Mouse (Mus musculus) right cerebral cortex, postnatal 36 days (tissue): ENCODE results near the gene Aff4.
"Not testable (repeated sequence)": the region's sequence is repeated elsewhere in the genome, so short reads cannot be mapped to it uniquely, and the experiment has no call there.

Source experiments
- DNase-seq, 2 experiments: peaks; one replicate each; pipeline ENCODE4 v3.0.0; 2022; ENCODE audit warnings: low spot score in 2 of 2, mixed read lengths in 1 of 2

Gene Aff4

DNA sequence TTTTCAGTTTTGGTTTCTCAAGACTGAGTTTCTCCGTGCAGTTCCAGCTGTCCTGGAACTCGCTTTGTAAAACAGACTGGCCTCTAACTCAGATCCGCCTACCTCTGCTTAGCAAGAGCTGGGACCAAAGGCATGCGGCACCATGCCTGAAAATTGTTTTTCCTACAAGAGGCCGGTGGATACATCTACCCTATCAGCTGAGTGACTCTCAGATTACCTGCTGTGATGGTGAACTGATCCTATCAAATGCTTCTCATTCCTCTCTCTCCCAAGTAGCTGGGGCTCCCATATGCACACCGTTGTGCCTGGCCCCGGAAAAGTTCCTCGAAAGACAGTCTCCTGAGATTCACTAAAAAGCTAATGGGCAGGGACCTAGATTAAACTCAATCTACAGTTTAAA is 12.9 kb upstream of the Aff4 start:
- no peak for DNase-seq

DNA sequence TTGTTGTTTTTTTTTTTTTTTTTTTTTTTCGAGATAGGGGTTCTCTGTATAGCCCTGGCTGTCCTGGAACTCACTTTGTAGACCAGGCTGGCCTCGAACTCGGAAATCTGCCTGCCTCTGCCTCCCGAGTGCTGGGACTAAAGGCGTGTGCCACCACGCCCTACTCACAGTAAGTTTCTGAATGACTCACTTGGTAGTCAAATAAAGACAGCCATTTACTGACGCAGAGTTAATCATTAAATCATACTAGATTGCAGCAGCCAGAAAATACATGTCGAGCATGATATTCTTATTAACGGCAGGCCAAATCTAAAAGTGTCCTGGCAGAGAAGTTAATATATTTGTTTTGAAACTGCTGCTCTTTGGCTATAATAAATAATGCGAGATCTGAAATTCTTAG is 9.6 kb upstream of the Aff4 start:
- DNase-seq, result not testable (repeated sequence)

DNA sequence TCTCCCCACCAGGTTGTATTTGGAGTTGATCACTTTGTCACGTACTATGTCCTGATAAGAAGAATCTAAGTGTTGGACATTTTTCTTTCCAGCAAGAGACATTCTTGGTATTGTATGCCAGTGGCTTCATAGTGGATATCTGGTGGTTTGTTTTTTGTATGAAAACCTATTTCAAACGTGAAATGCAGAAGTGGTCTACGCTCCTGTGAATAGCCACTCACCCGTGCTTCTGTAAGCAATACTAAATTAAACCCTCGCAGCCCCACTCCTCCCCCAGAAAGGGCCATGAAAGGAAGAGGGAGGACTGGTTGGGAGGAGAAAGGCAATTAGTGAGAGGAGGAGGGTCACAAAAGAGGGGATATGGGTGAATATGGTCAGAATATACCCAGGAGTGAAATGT is 7.9 kb upstream of the Aff4 start:
- DNase-seq, result no peak

DNA sequence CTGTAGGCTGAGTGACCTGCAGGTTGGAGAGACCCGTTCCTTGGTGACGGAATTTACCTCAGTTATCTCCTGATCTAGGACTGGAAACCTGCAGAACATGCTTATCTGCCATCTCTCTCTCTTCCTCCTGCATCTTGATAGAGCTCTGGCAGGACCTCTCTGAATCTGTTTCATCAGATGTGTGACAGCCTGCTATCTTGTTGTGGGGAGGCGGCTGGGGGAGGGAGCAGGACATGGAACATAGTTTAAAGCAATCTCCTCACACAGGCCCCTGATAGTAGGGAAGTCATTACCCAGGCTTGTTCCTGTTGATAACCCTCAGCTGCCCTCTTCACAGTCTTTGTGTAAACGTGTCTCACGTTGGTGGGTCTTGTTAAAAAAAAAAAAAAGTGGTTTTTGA is 5.3 kb upstream of the Aff4 start:
- DNase-seq, result no peak

DNA sequence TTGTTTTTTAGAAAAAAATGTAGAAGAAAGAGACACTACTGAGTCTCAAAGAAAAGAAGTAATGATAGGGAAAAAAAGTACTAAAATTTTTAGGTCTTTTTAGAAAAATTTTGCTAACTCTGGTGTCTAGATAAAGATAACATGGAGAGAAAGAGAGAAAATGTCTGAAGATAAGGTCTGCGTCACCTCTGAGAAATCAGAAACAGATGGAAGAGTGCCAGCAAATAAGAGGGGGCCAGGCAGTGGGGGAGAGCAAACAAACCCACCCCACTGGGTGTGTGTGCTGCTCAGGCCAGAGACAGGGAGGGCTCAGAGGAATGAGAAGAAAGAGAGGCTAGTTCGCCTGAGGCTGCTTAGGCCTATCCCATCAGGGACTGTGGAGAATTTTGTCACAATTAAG is 4.9 kb upstream of the Aff4 start:
- no peak for DNase-seq

DNA sequence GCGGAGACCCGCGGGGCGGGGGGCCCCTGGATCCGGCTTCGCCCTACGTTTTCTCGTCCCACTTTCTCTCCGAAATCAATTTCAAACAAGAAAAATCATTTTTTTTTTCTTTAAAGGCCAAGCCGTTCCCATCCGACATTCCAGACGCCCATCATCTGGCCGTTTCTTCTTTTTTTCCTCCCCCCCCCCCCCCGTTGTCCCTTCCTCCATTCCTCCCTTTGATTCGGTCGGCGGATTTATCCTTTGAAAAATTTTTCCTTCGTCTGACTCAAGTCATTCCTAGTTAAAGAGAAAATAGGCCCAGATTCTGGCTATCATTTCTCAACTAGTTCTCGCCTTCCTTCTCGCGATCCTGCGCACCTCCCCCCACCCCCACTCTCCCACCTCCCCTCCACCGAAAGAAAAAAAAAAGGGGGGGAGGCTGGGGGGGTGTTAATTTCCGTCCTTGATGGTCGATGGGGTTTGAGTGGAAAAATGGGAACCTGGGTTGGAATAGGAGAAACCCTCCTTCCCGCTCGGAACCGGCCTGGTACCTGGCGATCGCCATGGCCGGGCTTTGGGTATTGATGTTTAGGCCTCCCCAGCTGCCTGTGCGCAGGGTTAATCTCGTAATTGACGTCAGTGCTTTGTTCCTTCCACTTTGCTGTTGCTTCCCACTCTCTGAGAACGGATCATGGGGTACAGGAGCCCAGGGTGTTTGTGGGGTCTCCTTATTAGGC is 750 bp downstream of the Aff4 start:
- peak in 1 of 2 experiments; percentile 39 for DNase-seq

DNA sequence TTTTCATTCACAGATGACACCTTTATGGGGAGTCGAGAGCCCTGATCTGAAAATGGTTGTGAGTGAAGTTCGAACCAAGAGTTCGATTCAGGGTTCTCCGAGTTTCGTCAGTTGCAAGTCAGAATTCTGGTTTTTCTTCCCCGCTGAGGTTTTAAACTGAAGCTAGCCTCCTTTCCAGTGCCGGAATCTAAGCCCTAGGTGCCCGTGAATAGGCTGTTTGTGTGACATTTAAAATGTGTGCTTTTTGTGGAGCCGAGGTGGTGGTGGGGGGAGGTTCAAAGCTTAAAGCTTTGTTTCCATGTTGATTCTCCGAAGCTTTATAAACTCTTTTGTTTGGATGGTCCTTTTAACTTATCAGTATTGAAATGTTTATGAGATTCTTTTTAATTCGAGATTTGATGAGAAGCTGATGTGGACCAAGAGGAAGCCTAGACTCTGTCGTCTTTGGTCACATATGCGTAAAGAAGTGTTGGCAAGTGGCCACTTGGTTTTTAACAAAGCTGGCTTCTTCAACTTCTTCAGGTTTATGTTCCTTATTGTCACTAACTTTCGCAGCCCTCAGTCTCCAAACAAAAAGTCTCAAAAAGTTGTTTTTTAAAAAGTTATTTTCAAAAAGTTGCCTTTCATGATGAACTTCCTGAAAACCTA is 1.4 kb downstream of the Aff4 start:
- DNase-seq, result no peak

DNA sequence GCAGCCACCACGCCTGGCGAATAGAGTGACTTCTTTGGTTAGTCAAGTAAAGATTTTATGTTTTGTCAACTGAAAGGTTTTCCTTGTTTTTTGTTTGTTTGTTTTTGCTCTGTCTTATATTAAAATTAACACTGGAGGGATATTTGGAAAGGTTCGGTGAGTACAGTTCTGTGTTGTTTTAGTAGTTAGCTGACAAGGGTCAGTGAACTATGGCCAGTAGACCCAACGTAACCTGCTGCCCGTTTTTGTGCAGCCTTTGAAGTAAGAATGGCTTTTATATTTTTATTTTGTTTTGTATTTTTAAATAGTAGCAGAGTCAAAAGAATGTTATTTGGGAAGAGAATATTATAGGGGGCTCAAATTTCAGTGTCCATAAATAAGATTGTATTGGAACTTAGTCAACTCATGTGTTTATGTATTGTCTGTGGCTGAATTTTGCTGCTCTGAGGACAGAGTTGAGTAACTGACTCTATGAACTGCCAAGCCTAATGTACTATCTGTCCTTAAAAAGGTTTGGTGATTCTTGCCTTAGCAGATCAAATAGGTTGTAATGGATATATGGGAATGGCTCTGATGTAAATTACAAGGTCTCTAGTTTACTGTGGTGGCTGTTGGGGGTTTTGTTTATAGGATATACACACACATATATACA is 8.0 kb downstream of the Aff4 start:
- DNase-seq, result no peak

DNA sequence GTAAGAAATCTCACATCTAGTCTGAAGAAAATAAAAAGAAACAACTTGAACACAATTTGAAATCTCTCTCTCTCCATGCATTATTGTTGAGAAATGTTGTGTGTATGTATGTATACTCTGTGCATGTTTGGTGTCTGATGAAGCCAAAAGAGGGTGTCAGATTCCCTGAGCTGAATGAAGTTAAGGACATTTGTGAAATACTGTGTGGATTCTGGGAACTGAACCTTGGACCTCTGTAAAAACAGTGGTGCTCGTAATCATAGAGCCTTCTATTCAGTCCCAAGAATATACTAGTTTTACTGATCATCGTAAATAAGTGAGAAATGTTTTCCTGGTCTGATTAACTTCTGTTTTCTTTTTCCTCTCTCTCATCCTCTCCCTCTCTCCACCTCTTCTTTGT is 16.4 kb downstream of the Aff4 start:
- no peak for DNase-seq

DNA sequence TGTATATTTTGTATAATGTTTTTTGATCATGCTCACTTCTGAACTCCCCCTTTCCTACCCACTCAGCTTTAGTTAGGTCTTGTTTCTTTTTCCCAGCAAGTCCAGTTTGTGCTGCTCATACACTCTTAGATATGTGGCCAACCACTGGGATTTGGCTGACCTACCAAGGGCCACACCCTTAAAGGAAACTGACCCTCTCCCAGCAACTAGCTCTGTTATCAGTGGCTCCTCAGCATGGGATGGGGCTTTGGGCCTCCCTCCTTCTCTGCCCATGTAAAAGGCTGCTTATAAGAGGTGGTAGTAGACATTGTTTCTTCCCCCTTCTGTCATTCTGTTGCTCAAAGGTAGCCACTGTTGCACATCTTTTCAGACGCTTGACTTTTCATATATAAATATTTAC is 28.3 kb downstream of the Aff4 start:
- no peak for DNase-seq

DNA sequence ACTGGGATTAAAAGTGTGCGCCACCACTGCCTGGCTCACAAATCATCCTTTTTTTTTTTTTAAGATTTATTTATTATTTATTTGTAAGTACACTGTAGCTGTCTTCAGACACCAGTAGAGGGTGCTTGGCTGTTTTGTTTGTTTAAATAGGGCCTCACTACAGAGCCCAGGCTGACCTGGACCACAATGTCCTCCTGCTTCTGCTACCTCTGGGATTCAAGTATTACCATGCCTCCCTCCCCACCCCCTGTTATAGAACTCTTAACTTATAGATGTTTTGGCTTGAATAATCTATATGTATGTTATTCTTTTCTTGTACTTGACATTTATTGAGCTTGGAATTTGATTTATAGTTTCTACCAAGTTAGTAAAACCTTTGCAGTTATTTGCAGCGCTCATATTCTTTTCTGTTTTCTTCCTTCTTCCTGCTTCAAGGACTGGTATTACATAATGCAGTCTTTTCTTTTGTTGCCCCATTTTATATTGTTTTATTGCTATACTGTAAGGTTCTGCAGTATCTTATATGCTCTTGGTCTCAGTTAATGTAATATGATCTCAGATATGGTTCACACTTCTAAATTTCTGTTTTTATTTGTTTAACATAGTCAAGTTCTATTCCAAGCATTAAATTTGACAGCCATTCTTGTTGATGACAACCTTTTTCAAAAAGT is 33.3 kb downstream of the Aff4 start:
- DNase-seq, result no peak

DNA sequence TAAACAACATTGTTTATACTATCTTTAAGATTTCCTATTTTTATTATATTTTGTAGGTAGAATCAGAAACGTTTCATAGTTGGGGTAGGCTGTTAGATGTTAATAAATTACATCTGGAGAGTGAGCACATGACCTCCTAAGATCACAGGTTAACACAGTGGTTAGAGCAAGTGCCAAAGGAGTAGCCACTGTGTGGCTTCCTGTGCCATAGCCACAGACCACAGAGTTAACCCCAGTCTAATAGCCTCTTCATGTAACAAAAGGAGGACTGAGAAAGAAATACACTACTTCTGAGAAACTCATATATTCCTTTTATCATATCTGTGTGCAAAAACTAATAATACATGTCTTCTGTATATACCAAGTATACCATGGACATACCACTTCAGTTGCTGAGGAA is 43.2 kb downstream of the Aff4 start:
- DNase-seq, result no peak

DNA sequence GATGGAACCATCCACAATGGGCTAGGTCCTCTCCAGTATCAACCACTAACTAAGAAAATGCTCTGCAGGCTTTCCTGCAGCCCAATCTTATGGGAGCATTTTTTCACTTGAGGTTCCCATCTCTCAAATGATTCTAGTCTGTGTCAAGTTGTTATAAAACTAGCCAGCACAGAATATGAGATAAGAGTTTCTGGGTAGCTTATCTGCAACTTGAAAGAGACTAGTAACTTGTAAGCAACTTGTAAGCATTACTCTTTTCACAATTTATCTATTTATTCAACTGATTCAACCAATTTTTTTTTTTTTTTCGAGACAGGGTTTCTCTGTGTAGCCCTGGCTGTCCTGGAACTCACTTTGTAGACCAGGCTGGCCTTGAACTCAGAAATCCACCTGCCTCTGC is 53.0 kb downstream of the Aff4 start:
- DNase-seq, result no peak

DNA sequence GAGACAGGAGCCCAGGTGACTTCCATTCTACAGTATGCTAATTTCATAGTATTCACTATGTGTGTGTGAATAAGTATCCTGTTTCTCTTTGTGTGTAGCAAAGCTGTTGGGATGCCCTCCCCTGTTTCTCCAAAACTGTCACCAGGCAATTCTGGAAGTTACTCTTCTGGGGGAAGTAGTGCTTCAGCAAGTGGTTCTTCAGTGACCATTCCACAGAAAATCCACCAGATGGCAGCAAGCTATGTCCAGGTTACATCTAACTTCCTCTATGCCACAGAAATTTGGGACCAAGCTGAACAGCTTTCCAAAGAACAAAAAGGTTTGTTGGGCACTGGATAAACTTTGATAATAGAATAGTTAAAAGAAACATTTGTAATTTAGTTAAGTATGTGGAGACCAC is 61.1 kb downstream of the Aff4 start:
- no peak for DNase-seq

DNA sequence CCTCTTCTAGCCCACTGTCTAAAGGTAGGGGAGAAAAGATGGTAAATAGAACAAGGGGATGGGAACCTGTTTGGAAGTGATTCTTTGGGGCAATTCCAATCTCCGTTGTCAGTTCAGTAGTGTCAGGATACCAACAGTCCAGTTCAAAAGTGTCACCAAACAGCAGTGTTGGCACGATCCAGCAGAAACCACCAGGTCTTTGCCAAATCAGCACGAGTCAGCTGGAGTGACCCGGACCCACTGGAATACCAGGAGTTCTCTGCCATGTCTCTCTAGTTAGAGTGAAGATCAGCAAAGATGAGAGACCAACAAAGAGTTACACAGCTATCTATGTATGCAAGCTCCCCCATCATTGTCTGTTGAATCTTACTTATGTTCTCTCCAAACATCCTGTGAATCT is 63.2 kb downstream of the Aff4 start:
- no peak for DNase-seq

DNA sequence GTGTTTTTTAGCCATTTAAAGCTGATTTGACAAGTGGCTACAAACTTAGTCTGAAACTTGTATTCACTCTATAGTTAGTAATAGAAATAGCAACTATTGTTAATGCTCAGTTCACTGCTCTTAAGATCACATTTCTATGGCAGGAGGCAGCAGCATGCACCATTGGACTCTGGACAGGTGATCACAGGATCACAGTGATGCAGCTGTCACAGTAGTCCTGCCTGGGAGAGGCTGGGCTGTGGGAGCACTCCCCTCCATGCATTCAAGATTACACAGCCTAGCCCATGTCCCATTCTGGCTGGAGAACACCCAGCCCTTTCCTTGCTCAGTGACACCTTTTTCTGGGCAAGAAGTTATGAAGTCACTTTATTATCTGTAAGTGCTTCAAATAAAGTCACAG is 67.4 kb downstream of the Aff4 start:
- DNase-seq, result no peak

DNA sequence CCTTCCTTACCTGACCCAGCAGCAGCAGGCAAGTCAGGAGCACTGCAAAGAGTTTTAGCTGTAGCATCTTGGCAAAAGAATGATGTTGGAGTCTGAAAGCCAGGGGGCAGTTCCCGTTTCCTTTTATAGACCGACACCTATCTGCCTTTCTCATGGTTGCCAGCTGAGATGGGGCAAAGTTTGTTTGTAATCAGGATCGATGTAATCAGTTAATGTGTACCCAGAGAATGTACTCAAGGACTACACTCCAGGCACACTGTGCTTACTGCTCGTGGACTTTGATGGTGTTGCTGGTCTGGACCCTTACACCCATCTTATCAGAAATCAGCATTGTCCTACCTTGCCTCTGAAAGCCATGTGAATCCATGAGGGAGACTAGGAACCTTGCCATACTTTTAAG is 72.4 kb downstream of the Aff4 start, which contains the start of gene Leap2:
Gene Leap2, minus strand, starts transcription at position 135 of the 400 bp plus-strand sequence.
- DNase-seq, result no peak

DNA sequence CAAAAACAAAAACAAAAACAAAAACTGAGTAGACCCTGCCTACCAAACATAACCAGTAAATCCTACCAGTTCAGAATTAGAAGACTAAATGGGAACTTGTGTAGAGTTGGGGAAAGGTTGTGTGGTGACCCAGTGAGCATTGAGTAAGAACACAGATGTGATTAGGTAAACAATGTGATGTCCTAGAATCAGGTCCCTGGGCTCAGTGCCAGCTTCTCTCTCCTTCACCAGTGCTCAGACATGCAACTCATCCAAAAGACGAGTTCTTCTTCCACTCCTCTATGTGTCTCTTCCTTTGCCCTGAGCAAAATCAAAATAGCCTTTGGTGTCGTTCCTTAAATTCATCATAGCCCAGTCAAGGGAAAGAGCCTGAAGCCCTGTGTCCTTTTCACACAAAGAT is 74.2 kb downstream of the Aff4 start:
- DNase-seq, result no peak

DNA sequence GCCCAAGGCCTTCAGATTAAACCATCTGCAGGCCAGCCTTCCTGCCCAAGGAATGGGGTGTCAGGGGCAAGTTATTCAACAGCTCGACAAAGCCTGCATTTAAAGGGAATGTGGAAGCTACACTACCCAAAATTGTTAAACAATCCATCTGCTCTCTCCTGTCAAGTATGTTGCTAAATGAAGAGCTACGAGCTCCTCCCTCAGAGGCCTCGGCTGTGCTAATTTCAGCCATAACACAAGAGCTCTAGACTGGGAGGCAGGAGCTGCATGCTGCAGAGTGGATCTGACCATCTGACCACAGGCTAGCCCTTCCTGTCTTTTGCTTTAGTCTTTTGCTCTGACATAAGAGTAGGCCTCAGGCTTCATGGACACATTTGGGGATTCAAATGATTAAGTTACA is 74.6 kb downstream of the Aff4 start:
- DNase-seq, result no peak

DNA sequence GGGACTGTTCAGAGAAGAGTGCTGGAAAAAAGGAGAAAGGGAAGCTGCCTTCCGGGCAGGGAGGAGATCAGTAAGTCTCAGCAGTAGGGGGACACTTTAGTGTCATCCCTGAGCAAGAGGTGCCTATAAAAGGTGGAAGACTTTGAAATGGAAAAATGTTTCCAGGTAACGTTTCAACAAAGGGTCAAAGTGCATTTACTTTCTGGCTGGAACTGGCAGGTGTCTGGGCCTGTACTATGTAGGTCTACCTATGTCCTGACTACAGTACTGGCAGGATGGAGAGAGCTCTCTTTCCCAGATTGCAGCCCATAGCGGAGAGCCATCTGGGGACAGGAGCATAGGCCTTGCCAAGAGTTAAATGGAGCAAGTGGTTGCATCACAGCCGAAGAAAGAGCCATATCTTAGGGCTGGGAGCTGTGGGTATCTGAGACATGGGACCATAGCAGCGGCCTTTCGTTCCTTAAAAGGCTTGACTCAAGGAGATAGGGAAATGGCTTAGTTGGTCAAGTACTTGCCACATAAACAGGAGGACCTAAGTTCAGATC is 75.2 kb downstream of the Aff4 start:
- no peak for DNase-seq

DNA sequence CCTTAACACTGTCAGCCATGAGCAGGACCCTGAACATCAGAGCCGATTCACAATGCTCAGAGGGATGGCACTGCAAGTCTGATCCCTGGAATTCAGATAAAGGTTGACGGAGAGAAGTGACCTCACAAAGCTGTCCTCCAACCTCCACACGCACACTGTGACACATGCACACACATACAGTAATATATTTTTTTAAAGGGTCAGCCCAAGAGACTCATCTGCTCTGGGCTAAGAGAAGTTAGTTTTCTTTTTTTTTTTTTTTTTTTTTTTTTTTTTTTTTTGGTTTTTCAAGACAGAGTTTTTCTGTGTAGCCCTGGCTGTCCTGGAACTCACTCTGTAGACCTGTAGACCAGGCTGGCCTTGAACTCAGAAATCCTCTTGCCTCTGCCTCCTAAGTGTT is 76.3 kb downstream of the Aff4 start:
- not testable (repeated sequence) for DNase-seq

DNA sequence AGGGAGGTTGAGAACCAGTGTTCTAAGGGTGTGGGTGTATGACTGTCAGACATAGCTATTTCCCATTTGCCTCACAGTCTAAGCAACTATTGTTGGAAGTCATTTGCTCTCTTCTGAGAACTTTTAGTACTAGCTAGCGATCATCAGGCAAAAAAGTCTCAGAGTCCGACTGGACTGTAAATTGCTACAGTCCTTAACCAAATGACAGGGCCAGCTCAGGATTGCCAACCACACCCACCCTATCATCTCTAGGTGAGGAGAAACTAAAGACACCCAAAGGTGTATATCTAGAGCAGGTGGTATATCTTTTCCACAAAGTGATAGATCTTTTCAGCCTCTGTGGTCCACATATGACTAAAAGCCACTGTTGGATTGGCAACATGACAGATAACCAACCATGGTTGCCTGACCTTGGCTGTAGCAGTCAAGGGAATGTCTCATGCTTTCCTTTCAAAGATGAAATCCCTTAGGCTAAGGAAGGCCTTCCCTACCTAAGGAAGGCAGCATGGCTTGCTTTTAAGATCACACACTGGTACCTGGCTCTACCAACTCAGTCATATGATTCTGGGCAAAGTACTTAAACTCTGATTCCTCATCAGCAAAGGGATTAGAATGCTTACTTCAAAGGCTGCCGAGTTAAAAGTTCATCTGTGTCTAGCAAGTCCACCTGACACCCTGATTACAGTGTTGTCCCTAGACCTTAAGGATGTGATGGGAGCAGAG is 77.5 kb downstream of the Aff4 start:
- no peak for DNase-seq
